Mouse (Mus musculus) stomach, postnatal 0 days (tissue): ENCODE results near the gene Sgip1. TPM values are rescaled to one million over a fixed set of nuclear protein-coding genes. Genes with fewer than 3 reads are reported as not detected.

Source experiments
- ATAC-seq: fragments of 200-750 bp; cut with Nextera tagmentation; 2 replicates; pipeline ENCODE4 v1.8.0; 2017; ENCODE audit not compliant: low FRiP score, low TSS enrichment
- DNase-seq: peaks from one replicate; pipeline ENCODE4 v3.0.0-alpha.2; 2016; ENCODE audit warnings: low spot score
- H3K27ac ChIP-seq: fragments of 300-500 bp; sonication (generic); replicated peaks from 2 replicates; pipeline ENCODE4 v1.5.1; 2014; ENCODE audit warnings: mild to moderate bottlenecking, control low read depth
- H3K27me3 ChIP-seq: fragments of 300-500 bp; sonication (generic); 2 replicates; pipeline ENCODE4 v1.6.1; 2014; ENCODE audit warnings: low read length; ENCODE audit not compliant: control insufficient read depth, insufficient read depth
- H3K36me3 ChIP-seq: fragments of 300-500 bp; sonication (generic); 2 replicates; pipeline ENCODE4 v1.6.1; 2014; ENCODE audit warnings: low read length, mixed read lengths; ENCODE audit not compliant: control insufficient read depth, insufficient read depth
- H3K4me1 ChIP-seq: fragments of 300-500 bp; sonication (generic); replicated peaks from 2 replicates; pipeline ENCODE4 v1.6.1; 2014; ENCODE audit warnings: antibody characterized with exemption; ENCODE audit not compliant: control insufficient read depth, insufficient read depth
- H3K4me2 ChIP-seq: fragments of 300-500 bp; sonication (generic); replicated peaks from 2 replicates; pipeline ENCODE4 v1.6.1; 2014; ENCODE audit warnings: low read depth, mild to moderate bottlenecking, control low read depth, moderate library complexity
- H3K4me3 ChIP-seq: fragments of 300-500 bp; sonication (generic); 2 replicates; pipeline ENCODE4 v1.5.1; 2014; ENCODE audit warnings: low read depth, low read length, control low read depth
- H3K9ac ChIP-seq: fragments of 300-500 bp; sonication (generic); 2 replicates; pipeline ENCODE4 v1.6.1; 2014; ENCODE audit warnings: mild to moderate bottlenecking, low read length, control low read depth, mixed read lengths
- H3K9me3 ChIP-seq: fragments of 300-500 bp; sonication (generic); 2 replicates; pipeline ENCODE4 v1.6.1; 2016; ENCODE audit warnings: low read length; ENCODE audit not compliant: control insufficient read depth
- CTCF ChIP-seq: IDR thresholded peaks from 2 replicates; pipeline ENCODE4 v1.5.1; 2016; ENCODE audit warnings: antibody characterized with exemption, low read depth, mild to moderate bottlenecking, moderate library complexity
- EP300 ChIP-seq: optimal IDR thresholded peaks from 2 replicates; pipeline ENCODE3; 2016; ENCODE audit warnings: antibody characterized with exemption
- WGBS: fragments of 180-500 bp; shearing (Covaris S2); extraction: QIAGEN DNeasy Blood & Tissue Kit; methylation state at CpG from one replicate; pipeline ENCODE4 v1.1.7; 2014; 5-methylcytosine and 5-hydroxymethylcytosine counted together
- polyA plus RNA-seq: library from polyadenylated mRNA; unstranded; fragments of >200 nt; fragmentation: Nextera tagmentation; extraction: Ambion mirVana; gene quantifications from 2 replicates; pipeline ENCODE4 v1.2.1, GENCODE M21; 2015

Sgip1 gene
- polyA plus RNA-seq, 1 experiment from 2014 or later: 2.4 TPM

DNA sequence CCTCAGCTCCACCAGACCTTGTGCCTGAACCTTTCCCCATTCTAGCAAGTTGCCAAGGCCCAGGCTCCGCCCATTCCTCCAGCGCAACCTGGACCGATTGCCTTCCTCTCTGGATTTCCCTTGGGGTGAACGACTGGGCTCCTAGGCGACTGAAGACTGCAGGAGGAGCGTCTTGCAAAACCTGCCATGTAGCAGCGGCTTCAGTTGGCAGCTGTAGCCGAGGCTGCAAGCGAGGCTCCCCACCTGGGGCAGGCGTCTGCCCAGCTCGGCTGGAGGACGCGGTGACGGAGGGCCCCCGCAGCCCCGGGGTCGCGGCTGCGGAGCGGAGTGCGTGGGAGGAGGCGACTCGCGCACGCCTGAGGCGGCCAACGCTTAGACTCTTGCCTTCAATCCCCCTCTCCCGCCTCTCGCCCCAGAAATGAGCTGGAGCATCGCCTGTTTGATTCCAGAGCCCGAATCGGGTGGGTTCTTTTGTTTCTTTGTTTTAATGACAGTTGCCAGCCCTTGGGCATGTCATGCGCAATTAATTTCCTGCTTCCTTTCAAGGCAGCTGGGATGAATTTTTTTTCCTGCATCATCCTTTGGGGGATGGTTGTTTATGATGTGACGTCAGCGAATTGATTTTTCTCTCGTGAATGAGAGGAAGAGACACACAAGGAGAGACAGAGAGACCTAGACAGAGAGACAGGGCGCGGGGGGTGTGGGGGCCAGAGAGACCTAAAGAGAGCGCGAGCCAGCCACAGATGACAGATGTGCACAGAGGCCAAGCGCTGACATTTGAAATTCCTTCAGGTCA is 18.2 kb downstream of the Sgip1 start:
- H3K27me3 ChIP-seq: no peaks in the 10 kb centered on the region
- no peaks in the 10 kb centered on the region for H3K4me1 ChIP-seq
- TF ChIP-seq CTCF (no peak), EP300 (no peak)
- DNase-seq (peak; percentile 28), ATAC-seq (peak; percentile 45; the same call in 1 of the 2 replicates)
- H3K4me3 ChIP-seq: peak overlapping the region; percentile 49
- 0 out of 2 replicates have a peak overlapping the region, but pooled peaks have one; percentile 8 for H3K27ac ChIP-seq
- no peaks in the 10 kb centered on the region for H3K36me3 ChIP-seq
- WGBS: 1% methylated on average over 41 of the region's 41 CpGs
- no peaks in the 10 kb centered on the region for H3K9me3 ChIP-seq
- H3K4me2 ChIP-seq: peak overlapping the region; percentile 83
- peak overlapping the region; percentile 64 for H3K9ac ChIP-seq

DNA sequence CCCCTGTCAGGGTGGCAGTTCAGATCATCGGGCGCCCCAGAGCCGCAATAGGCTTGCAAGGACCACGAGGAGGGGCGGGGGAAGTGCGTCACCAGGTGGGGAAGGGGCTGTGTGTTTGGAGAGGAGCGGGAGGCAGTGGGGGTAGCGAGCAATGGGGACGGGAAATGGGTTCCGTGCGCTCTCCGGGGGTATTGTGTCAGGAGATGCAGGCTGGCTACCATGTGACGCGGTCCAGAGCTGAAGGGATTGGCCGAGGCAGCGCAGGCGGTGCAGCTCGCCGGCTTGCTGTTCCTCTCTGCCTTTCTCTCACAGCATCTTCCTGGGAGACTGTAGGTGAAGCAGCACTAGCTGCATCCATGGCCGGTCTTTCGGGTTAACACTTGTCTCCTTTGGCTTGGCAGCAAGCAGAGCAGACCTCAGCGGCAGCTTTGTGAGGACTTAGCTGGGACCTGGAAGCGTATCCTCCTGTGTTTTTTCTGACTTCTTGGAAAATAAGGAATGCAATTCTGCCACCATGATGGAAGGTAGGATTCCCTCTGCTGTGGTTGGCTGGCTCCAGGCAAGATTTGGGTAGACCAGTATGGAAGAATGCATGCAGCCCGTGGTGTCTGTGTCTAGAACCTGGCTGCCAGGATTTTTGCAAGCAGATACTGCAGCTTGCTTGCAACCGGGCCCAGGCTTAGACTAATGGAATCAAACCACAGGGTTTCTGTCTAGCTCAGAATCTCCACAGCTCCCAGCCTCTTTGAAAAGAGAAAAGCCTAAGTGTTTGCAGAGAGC is 19.1 kb downstream of the Sgip1 start:
- peak overlapping the region; percentile 47; the same call in 1 of the 2 replicates for H3K9ac ChIP-seq
- WGBS: 3% methylated on average over 25 of the region's 25 CpGs
- peak; percentile 41 for DNase-seq

DNA sequence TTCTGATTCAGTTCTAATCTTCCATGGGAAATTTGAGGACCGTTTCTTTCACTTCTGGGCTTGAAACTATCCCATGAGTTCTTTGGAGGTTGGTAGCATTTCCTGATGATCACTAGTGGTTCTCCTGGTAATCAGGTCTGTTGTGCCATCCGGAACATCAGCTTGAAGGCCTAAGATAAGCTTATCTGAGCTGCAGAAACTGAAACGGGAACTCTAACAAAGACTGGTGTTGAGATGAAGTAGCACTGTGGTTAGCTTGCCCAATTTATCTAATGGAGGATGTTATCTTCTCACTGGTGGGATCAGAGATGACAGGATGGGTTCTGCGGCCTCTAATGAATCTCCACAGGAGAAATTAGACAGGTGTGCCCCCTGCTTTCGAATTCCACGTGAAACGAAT is 21.0 kb downstream of the Sgip1 start:
- Histone ChIP-seq H3K36me3 (no peaks in the 10 kb centered on the region), H3K4me2 (no peak overlapping the region)
- 77% methylated on average over 7 of the region's 7 CpGs for WGBS

More for the DNA sequence above, 19.1 kb downstream of the Sgip1 start:
- Histone ChIP-seq H3K4me2 (peak overlapping the region; percentile 83), H3K4me1 (no peaks in the 10 kb centered on the region), H3K36me3 (no peaks in the 10 kb centered on the region), H3K27me3 (no peaks in the 10 kb centered on the region), H3K4me3 (peak overlapping the region; percentile 49), H3K27ac (no peak overlapping the region), H3K9me3 (no peaks in the 10 kb centered on the region)
- TF ChIP-seq CTCF: no peak
- no peak for TF ChIP-seq EP300
- ATAC-seq: peak; percentile 80

DNA sequence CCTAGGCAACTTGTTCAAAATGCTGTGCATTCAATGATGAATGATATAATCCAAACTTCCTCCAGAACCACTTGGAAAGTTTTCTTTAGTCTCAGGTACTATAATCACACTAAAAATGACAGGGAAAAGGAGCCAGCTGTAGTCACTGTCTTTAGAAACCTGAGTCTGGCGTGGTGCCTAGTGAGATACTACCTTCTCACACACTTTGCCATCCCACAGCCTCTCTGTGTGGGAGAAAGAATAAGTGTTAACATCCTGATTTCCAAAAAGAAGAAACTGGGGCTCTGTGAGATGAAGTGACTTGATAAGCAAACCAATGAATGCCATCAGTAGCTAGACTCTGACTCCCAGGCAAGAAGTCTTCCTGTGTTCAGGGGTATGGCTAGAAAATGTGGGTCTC is 28.0 kb downstream of the Sgip1 start:
- DNase-seq (no peak), ATAC-seq (no peak)
- no peak overlapping the region for H3K4me3 ChIP-seq
- H3K27ac ChIP-seq: no peak overlapping the region
- TF ChIP-seq CTCF (no peak), EP300 (no peak)
- no peak overlapping the region for H3K9ac ChIP-seq
- no peak overlapping the region for H3K4me2 ChIP-seq
- WGBS: 43% methylated on average over 1 of the region's 1 CpGs
- no peaks in the 10 kb centered on the region for H3K36me3 ChIP-seq
- H3K9me3 ChIP-seq: no peaks in the 10 kb centered on the region
- H3K27me3 ChIP-seq: no peaks in the 10 kb centered on the region
- no peaks in the 10 kb centered on the region for H3K4me1 ChIP-seq

More for the DNA sequence above, 21.0 kb downstream of the Sgip1 start:
- no peaks in the 10 kb centered on the region for H3K4me1 ChIP-seq
- no peak overlapping the region for H3K27ac ChIP-seq
- no peak overlapping the region for H3K4me3 ChIP-seq
- H3K9ac ChIP-seq: no peak overlapping the region
- H3K9me3 ChIP-seq: no peaks in the 10 kb centered on the region
- H3K27me3 ChIP-seq: no peaks in the 10 kb centered on the region
- TF ChIP-seq CTCF: no peak
- no peak for TF ChIP-seq EP300
- DNase-seq: no peak
- no peak for ATAC-seq

DNA sequence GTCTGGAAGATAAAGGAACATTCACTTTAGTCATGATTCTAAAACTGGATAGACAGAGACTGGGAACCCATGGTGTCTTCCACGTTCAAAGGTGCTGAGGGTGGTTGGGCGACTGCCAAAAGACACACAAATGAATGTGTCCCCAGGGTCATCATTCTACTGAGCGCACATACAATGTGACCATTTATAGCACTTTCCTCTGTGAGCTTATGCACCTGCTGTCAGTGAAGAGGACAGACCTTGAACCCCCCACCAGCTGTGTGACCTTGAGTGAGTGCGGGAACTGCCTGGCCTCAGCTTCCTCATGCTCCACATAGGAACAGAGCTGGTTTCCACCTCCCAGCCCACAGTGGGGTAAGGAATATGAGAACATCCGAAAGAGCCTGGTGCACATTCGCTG is 28.8 kb downstream of the Sgip1 start:
- TF ChIP-seq EP300 (no peak), CTCF (no peak)
- Histone ChIP-seq H3K9me3 (no peaks in the 10 kb centered on the region), H3K4me3 (no peak overlapping the region), H3K4me2 (no peak overlapping the region), H3K27me3 (no peaks in the 10 kb centered on the region), H3K9ac (no peak overlapping the region), H3K4me1 (no peaks in the 10 kb centered on the region), H3K27ac (no peak overlapping the region), H3K36me3 (no peaks in the 10 kb centered on the region)
- DNase-seq (no peak), ATAC-seq (no peak)
- WGBS: 81% methylated on average over 6 of the region's 6 CpGs
